Mouse (Mus musculus) 3134 (cell line): ENCODE measurements around the gene Bex4.

Experiments
- DNase-seq: peaks from one replicate; pipeline ENCODE4 v3.0.0-alpha.2; 2011; ENCODE audit warnings: low spot score; ENCODE audit not compliant: insufficient read length; ENCODE audit errors: extremely low read depth

Gene Bex4

GRCm38 (mm10) chrX:136180897-136181553 is 42.2 kb downstream of the Bex4 start:
- no peak for DNase-seq

- DNase-seq = no peak
Observed at GRCm38 (mm10) chrX:136183107-136183506, 44.3 kb downstream of the Bex4 start.
